Mouse (Mus musculus): ENCODE measurements around the gene Plcd3.
A peak's percentile ranks its signal among the peaks of the same experiment; 100 is the strongest.

The Plcd3 gene

DNA sequence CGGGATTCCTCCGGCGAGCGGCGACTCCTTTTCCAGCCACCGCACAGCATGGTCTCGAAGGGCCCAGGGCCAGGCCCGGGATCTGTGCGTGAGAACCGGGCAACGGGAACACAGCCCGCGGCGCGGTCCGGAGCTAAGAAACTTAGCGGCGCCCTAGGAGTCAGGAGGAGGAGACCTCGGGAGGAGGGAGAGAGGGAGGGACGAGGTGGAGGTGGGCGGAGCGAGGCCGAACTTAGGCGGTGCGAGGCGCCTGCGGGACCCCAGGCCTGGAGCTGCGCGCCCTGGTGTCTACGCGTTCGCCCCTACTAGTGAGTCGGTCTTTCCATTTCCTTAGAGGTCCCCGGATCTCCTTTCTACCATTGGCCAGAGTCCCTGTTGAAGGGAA lies at the start of gene Plcd3, which contains the start of gene Acbd4:
Plcd3 (minus strand) TSS at position 178 of the 385 bp plus-strand sequence.
Acbd4 (plus strand) TSS at position 202 of the 385 bp plus-strand sequence.
- peak; percentile 38 to 46 for DNase-seq (ENCODE audit: low spot score in 2 of 2)

- DNase-seq (ENCODE audit: low spot score in 2 of 2), result no peak
Measured at GRCm38 (mm10) chr11:103149771-103150170, 48.3 kb upstream of the Plcd3 start.

GRCm38 (mm10) chr11:103147766-103148165 lies 46.3 kb upstream of the Plcd3 start:
- no peak for DNase-seq (ENCODE audit: low spot score in 2 of 2)

DNA sequence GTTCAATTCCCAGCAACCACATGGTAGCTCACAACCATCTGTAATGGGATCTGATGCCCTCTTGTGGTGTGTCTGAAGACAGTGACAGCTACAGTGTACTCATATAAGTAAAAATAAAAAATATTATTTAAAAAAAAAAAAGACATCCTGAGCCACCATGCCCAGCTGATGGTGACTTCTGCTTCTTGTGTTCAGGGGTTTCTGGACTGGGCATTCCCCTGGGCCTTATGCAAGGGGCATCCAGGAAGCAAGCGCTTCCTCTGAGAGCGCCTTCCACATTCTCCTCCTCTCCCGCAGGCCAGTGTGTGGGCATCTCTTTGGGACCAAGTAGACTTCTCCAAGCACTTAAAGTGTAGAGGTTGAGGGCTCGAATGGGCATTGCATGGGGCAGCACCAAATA lies 44.9 kb upstream of the Plcd3 start:
- DNase-seq (ENCODE audit: low spot score in 2 of 2), result no peak

GRCm38 (mm10) chr11:103144309-103145285 lies 43.1 kb upstream of the Plcd3 start:
- no peak for DNase-seq (ENCODE audit: low spot score in 2 of 2)

- DNase-seq (ENCODE audit: low spot score in 2 of 2), result no peak
Measured at GRCm38 (mm10) chr11:103142441-103143182, 41.2 kb upstream of the Plcd3 start.

DNA sequence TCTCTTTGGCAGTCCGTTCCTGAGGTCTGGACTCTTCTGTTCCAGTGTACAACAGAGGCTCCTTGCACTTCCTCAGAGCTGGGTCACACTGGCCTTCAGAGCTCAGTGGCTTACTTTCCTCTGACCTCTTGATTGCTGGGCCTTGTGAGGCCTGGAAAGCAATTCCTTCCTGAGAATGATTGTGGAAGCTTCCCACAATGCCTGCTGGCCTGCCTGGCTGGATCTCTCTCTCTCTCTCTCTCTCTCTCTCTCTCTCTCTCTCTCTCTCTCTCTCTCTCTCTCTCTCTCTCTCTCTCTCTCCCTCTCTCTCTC lies 40.4 kb upstream of the Plcd3 start:
- DNase-seq (ENCODE audit: low spot score in 2 of 2), result no peak

GRCm38 (mm10) chr11:103141101-103141943 lies 39.9 kb upstream of the Plcd3 start:
- DNase-seq (ENCODE audit: low spot score in 2 of 2), result no peak

GRCm38 (mm10) chr11:103140763-103141100 lies 39.3 kb upstream of the Plcd3 start:
- DNase-seq (ENCODE audit: low spot score in 2 of 2), result no peak

- DNase-seq (ENCODE audit: low spot score in 2 of 2), result no peak
Measured at GRCm38 (mm10) chr11:103139951-103140762, 38.7 kb upstream of the Plcd3 start.

- DNase-seq (ENCODE audit: low spot score in 2 of 2), result no peak
Measured at GRCm38 (mm10) chr11:103136039-103136577, 34.6 kb upstream of the Plcd3 start.

GRCm38 (mm10) chr11:103134221-103134620 lies 32.8 kb upstream of the Plcd3 start:
- DNase-seq (ENCODE audit: low spot score in 2 of 2), result no peak

DNA sequence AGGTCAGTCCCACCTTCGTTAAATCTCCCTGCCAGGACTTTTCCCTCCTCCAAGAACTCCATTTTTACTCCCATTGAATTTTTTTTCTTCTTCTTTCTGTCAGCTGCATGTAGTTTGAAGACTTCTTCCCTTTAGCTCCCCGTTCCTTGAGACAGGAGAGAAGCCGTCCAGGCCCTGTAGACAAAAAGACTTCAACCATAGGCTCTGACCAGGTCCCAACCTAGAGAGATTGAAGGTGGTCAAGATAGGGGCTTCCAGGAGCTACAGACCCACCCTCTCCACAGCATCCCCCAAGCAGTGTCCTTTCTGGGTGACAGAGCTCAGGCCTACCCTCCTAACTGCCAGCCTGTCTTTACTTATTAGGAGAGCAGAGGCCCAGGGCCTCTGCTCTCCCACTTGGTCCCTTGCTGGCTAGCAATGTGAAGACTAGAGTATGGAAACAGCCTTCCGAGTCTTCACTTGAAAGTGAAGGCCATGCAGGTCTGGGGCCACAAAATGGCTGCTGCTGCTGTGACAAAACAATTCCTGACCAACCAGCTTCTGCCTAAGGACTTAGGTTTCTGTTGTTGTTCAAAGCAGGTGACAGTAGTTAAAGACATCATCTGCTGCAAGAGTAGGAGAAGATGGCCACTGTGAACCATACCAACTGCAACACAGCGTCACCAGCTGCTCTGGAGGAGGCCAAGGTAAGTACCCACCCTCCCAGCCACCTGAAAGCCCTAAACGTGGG lies 32.2 kb upstream of the Plcd3 start:
- no peak for DNase-seq (ENCODE audit: low spot score in 2 of 2)

DNA sequence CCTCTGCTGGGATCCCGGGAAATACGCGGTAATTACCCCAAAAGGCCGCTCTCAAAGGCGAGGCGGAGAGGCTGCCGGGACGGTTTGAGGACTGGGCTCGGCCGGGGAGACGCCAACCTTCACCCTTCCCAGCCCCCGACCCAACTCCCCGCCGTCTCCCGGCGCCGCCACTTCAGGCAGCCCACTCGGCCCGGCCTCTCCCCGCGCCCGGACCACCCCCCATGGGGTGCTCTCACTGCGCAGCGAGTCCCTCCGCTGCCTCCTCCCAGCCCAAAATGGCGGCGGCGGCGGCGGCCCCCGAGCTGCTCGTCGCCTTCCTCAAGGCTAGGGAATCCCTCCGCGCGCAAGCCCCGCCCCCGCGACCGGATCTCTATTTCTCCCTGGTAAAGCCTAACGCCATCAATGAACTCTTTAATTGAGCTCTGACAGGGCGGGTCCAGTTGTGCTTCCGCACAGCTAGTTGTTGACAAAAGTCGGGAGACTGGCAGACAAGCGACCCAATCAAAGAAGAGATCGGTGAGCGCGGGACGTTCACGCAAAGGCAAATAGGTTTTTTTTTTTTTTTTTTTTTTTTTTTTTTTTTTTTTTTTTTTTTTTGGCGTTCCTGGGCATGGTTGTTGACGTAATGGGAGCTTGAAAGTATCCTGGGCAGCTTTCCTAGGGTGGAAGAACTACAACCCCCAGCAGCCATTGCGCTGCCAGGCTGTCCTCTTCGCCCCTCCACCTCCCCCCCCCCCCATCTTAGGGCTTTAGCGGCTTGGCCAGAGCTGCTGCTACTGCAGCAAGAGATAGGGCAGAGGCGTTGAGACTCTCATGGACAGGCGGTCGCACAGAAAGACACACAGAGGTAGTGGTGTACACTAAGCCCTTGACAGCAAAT lies 31.4 kb upstream of the Plcd3 start:
- DNase-seq (ENCODE audit: low spot score in 2 of 2), result peak; percentile 100

- DNase-seq (ENCODE audit: low spot score in 2 of 2), result peak; percentile 35 to 44
Measured at GRCm38 (mm10) chr11:103131701-103132575, 30.5 kb upstream of the Plcd3 start, which contains the start of gene Hexim2. Gene Hexim2 (plus strand): TSS chr11:103132429.

- DNase-seq (ENCODE audit: low spot score in 2 of 2), result no peak
Measured at GRCm38 (mm10) chr11:103120315-103120714, 18.9 kb upstream of the Plcd3 start.

DNA sequence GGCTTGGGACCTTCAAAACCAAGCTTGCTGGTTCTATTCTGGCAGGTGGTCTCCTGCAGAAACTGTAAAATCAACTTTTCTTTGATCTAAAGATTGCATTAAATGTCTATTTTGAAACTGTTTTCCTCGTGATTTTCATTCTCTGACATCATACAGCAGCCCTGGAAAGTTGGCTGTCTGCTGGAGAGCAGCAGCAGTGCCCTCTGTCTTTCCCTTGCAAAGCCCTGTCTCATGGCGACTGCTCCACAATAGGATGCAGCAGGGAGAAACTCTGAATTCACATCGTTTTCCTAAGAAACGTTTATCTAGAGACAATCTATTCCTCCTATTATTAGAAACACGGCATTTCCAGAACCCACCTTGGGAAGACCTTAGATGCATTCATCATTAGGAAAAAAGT lies 18.2 kb upstream of the Plcd3 start:
- DNase-seq (ENCODE audit: low spot score in 2 of 2), result no peak

GRCm38 (mm10) chr11:103118866-103119265 lies 17.4 kb upstream of the Plcd3 start:
- no peak for DNase-seq (ENCODE audit: low spot score in 2 of 2)

All from spleen, postnatal 14 days (tissue).